Mouse (Mus musculus) testis, adult 2 months (tissue): ENCODE measurements at regions not wholly inside any gene's neighbourhood (a gene's known extent, or its start where the extent isn't known, plus 50 kb on each side); places are given as distances from the start of the nearest gene placed in this dataset.

ENCODE experiments used
- CTCF ChIP-seq: fragments of 200-500 bp; IDR thresholded peaks from 2 replicates; pipeline ENCODE4 v1.5.1; 2012; ENCODE audit warnings: low read depth, mild to moderate bottlenecking, inconsistent platforms, low read length, moderate library complexity; ENCODE audit not compliant: control insufficient read depth, insufficient read depth, insufficient replicate concordance
- POLR2A ChIP-seq: fragments of 200-500 bp; IDR thresholded peaks from 2 replicates; pipeline ENCODE4 v1.6.1; 2012; ENCODE audit warnings: low read depth, mild to moderate bottlenecking, inconsistent platforms, low read length, moderate library complexity; ENCODE audit not compliant: control insufficient read depth

DNA sequence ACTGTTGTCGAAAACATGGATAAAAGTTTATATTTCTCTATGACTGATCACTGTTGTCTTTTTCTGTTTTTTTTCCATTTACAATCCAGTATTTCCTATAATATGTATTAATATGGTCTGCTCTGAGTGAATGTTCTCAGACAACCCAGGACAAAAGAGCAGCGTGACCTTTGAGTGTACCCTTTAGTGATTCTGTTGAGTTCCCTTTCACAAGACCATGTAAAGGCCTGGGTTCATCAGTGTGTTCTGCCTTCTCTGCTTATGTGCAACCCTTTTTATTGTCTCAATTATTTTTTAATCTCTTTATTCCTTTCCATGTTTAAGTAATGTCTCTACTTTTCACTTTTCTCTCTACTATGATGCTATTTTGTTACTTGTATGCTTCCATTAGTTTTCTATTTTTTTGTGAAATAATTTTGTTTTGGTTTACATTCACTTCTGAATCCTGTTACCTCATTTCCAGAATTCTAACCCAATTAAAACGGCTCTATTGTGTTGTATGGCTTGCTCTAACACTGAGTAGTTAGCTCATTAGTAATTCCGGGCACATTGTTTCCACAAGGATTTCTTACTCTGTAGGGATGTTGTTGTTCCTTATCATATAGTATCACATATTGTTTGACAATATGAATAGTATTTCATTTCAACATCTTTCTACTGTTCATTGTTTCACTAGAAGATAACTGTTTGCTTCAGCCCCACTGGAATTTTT is 523.9 kb upstream of the Hsf2 start:
- TF ChIP-seq CTCF: no peak
- TF ChIP-seq POLR2A: no peak
